Mouse (Mus musculus): Measurements from ENCODE around the gene Atoh8. TPM values are rescaled to one million over a fixed set of nuclear protein-coding genes. Genes with fewer than 3 reads are reported as not detected.

Atoh8 gene
- polyA plus RNA-seq, 1 experiment = 16.2 TPM

- H3K27ac ChIP-seq (ENCODE audit: insufficient read depth, low read length) = no peak overlapping the region
- no peak overlapping the region for H3K4me3 ChIP-seq (ENCODE audit: insufficient read depth, low read length)
- TF ChIP-seq POLR2A (IDR thresholded peaks at IDR 0.05; ENCODE audit: low read depth, low read length) = no peak
- no peak for TF ChIP-seq CTCF (IDR thresholded peaks at IDR 0.05; ENCODE audit: borderline replicate concordance, insufficient read depth, low read length)
- H3K4me1 ChIP-seq (ENCODE audit: control insufficient read depth, insufficient read depth, low read length) = peaks cover 9% of the 10 kb centered on the region
Observed at GRCm38 (mm10) chr6:72186809-72187208, 48.6 kb downstream of the Atoh8 start.

- Histone ChIP-seq H3K4me3 (ENCODE audit: insufficient read depth, low read length) (no peak overlapping the region), H3K4me1 (ENCODE audit: control insufficient read depth, insufficient read depth, low read length) (peaks cover 9% of the 10 kb centered on the region), H3K27ac (ENCODE audit: insufficient read depth, low read length) (no peak overlapping the region)
- TF ChIP-seq CTCF (IDR thresholded peaks at IDR 0.05; ENCODE audit: borderline replicate concordance, insufficient read depth, low read length) (peak; percentile 99), POLR2A (IDR thresholded peaks at IDR 0.05; ENCODE audit: low read depth, low read length) (no peak)
Observed at GRCm38 (mm10) chr6:72185893-72186490, 49.4 kb downstream of the Atoh8 start.

- Histone ChIP-seq H3K4me3 (ENCODE audit: insufficient read depth, low read length) (no peak overlapping the region), H3K4me1 (ENCODE audit: control insufficient read depth, insufficient read depth, low read length) (peaks cover 7% of the 10 kb centered on the region), H3K27ac (ENCODE audit: insufficient read depth, low read length) (no peak overlapping the region)
- TF ChIP-seq POLR2A (IDR thresholded peaks at IDR 0.05; ENCODE audit: low read depth, low read length) (no peak), CTCF (IDR thresholded peaks at IDR 0.05; ENCODE audit: borderline replicate concordance, insufficient read depth, low read length) (no peak)
Observed at GRCm38 (mm10) chr6:72184576-72184975, 50.8 kb downstream of the Atoh8 start.

GRCm38 (mm10) chr6:72179562-72180502, 55.5 kb downstream of the Atoh8 start:
- TF ChIP-seq POLR2A (IDR thresholded peaks at IDR 0.05; ENCODE audit: low read depth, low read length) (no peak), CTCF (IDR thresholded peaks at IDR 0.05; ENCODE audit: borderline replicate concordance, insufficient read depth, low read length) (no peak)
- Histone ChIP-seq H3K4me3 (ENCODE audit: insufficient read depth, low read length) (no peak overlapping the region), H3K4me1 (ENCODE audit: control insufficient read depth, insufficient read depth, low read length) (no peaks in the 10 kb centered on the region), H3K27ac (ENCODE audit: insufficient read depth, low read length) (no peak overlapping the region)

- Histone ChIP-seq H3K4me3 (ENCODE audit: insufficient read depth, low read length) (no peak overlapping the region), H3K27ac (ENCODE audit: insufficient read depth, low read length) (no peak overlapping the region), H3K4me1 (ENCODE audit: control insufficient read depth, insufficient read depth, low read length) (no peaks in the 10 kb centered on the region)
- TF ChIP-seq POLR2A (IDR thresholded peaks at IDR 0.05; ENCODE audit: low read depth, low read length) (no peak), CTCF (IDR thresholded peaks at IDR 0.05; ENCODE audit: borderline replicate concordance, insufficient read depth, low read length) (no peak)
Observed at GRCm38 (mm10) chr6:72179006-72179405, 56.4 kb downstream of the Atoh8 start.

GRCm38 (mm10) chr6:72177417-72177816, 58.0 kb downstream of the Atoh8 start:
- Histone ChIP-seq H3K4me1 (ENCODE audit: control insufficient read depth, insufficient read depth, low read length) (no peaks in the 10 kb centered on the region), H3K4me3 (ENCODE audit: insufficient read depth, low read length) (no peak overlapping the region), H3K27ac (ENCODE audit: insufficient read depth, low read length) (no peak overlapping the region)
- TF ChIP-seq CTCF (IDR thresholded peaks at IDR 0.05; ENCODE audit: borderline replicate concordance, insufficient read depth, low read length) (no peak), POLR2A (IDR thresholded peaks at IDR 0.05; ENCODE audit: low read depth, low read length) (no peak)

GRCm38 (mm10) chr6:72176004-72176403, 59.4 kb downstream of the Atoh8 start:
- H3K4me1 ChIP-seq (ENCODE audit: control insufficient read depth, insufficient read depth, low read length) = no peaks in the 10 kb centered on the region
- no peak overlapping the region for H3K27ac ChIP-seq (ENCODE audit: insufficient read depth, low read length)
- H3K4me3 ChIP-seq (ENCODE audit: insufficient read depth, low read length) = no peak overlapping the region
- no peak for TF ChIP-seq CTCF (IDR thresholded peaks at IDR 0.05; ENCODE audit: borderline replicate concordance, insufficient read depth, low read length)
- TF ChIP-seq POLR2A (IDR thresholded peaks at IDR 0.05; ENCODE audit: low read depth, low read length) = no peak

GRCm38 (mm10) chr6:72175419-72175818, 60.0 kb downstream of the Atoh8 start:
- no peak overlapping the region for H3K4me3 ChIP-seq (ENCODE audit: insufficient read depth, low read length)
- no peak overlapping the region for H3K27ac ChIP-seq (ENCODE audit: insufficient read depth, low read length)
- TF ChIP-seq POLR2A (IDR thresholded peaks at IDR 0.05; ENCODE audit: low read depth, low read length) (no peak), CTCF (IDR thresholded peaks at IDR 0.05; ENCODE audit: borderline replicate concordance, insufficient read depth, low read length) (no peak)
- no peaks in the 10 kb centered on the region for H3K4me1 ChIP-seq (ENCODE audit: control insufficient read depth, insufficient read depth, low read length)

- TF ChIP-seq CTCF (IDR thresholded peaks at IDR 0.05; ENCODE audit: borderline replicate concordance, insufficient read depth, low read length) (no peak), POLR2A (IDR thresholded peaks at IDR 0.05; ENCODE audit: low read depth, low read length) (no peak)
- H3K4me1 ChIP-seq (ENCODE audit: control insufficient read depth, insufficient read depth, low read length) = no peaks in the 10 kb centered on the region
- no peak overlapping the region for H3K27ac ChIP-seq (ENCODE audit: insufficient read depth, low read length)
- H3K4me3 ChIP-seq (ENCODE audit: insufficient read depth, low read length) = no peak overlapping the region
Observed at GRCm38 (mm10) chr6:72173350-72173749, 62.0 kb downstream of the Atoh8 start.

- H3K4me1 ChIP-seq (ENCODE audit: control insufficient read depth, insufficient read depth, low read length) = no peaks in the 10 kb centered on the region
- TF ChIP-seq CTCF (IDR thresholded peaks at IDR 0.05; ENCODE audit: borderline replicate concordance, insufficient read depth, low read length) (no peak), POLR2A (IDR thresholded peaks at IDR 0.05; ENCODE audit: low read depth, low read length) (no peak)
- no peak overlapping the region for H3K4me3 ChIP-seq (ENCODE audit: insufficient read depth, low read length)
- H3K27ac ChIP-seq (ENCODE audit: insufficient read depth, low read length) = no peak overlapping the region
Observed at GRCm38 (mm10) chr6:72171391-72171790, 64.0 kb downstream of the Atoh8 start.

All from embryonic fibroblast, embryonic 13.5 days (primary cell).